Mouse (Mus musculus): ENCODE measurements around the gene AU040320.

DNA sequence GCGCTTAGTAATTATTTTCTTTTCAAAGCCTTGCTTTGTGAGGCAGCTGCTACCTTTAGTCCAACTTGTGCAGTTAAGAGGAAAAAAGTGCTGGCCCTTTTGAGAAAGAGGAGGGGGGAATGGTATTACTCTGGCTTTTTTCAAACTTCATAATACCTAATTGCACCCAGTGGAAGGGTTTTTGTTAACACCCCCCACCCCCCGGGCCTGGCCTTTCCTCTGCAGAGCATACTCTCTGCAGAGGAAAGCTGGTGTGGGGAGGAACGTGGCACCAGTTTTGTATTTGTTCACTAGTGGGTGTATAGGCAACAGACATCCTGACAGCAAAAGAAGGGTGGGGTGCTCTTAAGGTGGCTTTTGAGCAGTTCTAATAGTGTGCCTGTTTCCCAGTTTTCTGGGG lies 28.5 kb downstream of the AU040320 start:
- no peak for TF ChIP-seq CTCF (IDR thresholded peaks at IDR 0.05; ENCODE audit: low read depth)
- TF ChIP-seq EP300 (IDR thresholded peaks at IDR 0.05; ENCODE audit: low read depth) = no peak

Data from liver, embryonic 14.5 days (tissue).